Mouse (Mus musculus): ENCODE measurements around the gene Sidt2.

Gene Sidt2

GRCm38 (mm10) chr9:45955107-45955963 is at the start of gene Sidt2:
TSS of gene Sidt2 (minus strand) at chr9:45955258.
- peak; percentile 78 to 82 for DNase-seq (ENCODE audit: low spot score in 2 of 2)

GRCm38 (mm10) chr9:46004529-46004928 is 49.5 kb upstream of the Sidt2 start:
- DNase-seq (ENCODE audit: low spot score in 2 of 2) = no peak

- DNase-seq (ENCODE audit: low spot score in 2 of 2) = peak; percentile 51 to 83
Measured at GRCm38 (mm10) chr9:46003729-46004128, 48.7 kb upstream of the Sidt2 start.

GRCm38 (mm10) chr9:45999009-45999408 is 44.0 kb upstream of the Sidt2 start:
- DNase-seq (ENCODE audit: low spot score in 2 of 2) = no peak

GRCm38 (mm10) chr9:45985229-45985567 is 30.1 kb upstream of the Sidt2 start:
- no peak for DNase-seq (ENCODE audit: low spot score in 2 of 2)

- DNase-seq (ENCODE audit: low spot score in 2 of 2) = peak; percentile 84 to 94
Measured at GRCm38 (mm10) chr9:45984409-45985228, 29.6 kb upstream of the Sidt2 start.

GRCm38 (mm10) chr9:45983676-45984408 is 28.8 kb upstream of the Sidt2 start:
- DNase-seq (ENCODE audit: low spot score in 2 of 2) = peak in 1 of 2 experiments; percentile 11

GRCm38 (mm10) chr9:45981331-45981730 is 26.3 kb upstream of the Sidt2 start:
- DNase-seq (ENCODE audit: low spot score in 2 of 2) = no peak

- DNase-seq (ENCODE audit: low spot score in 2 of 2) = no peak
Measured at GRCm38 (mm10) chr9:45980611-45981010, 25.6 kb upstream of the Sidt2 start.

GRCm38 (mm10) chr9:45979778-45980177 is 24.7 kb upstream of the Sidt2 start:
- no peak for DNase-seq (ENCODE audit: low spot score in 2 of 2)

- peak in 1 of 2 experiments; percentile 36 for DNase-seq (ENCODE audit: low spot score in 2 of 2)
Measured at GRCm38 (mm10) chr9:45976884-45977283, 21.8 kb upstream of the Sidt2 start.

GRCm38 (mm10) chr9:45963577-45963976 is 8.5 kb upstream of the Sidt2 start:
- DNase-seq (ENCODE audit: low spot score in 2 of 2) = no peak

GRCm38 (mm10) chr9:45961855-45962254 is 6.8 kb upstream of the Sidt2 start:
- DNase-seq (ENCODE audit: low spot score in 2 of 2) = no peak

- DNase-seq (ENCODE audit: low spot score in 2 of 2) = no peak
Measured at GRCm38 (mm10) chr9:45959661-45960060, 4.6 kb upstream of the Sidt2 start.

- DNase-seq (ENCODE audit: low spot score in 2 of 2) = no peak
Measured at GRCm38 (mm10) chr9:45958851-45959250, 3.8 kb upstream of the Sidt2 start.

- no peak for DNase-seq (ENCODE audit: low spot score in 2 of 2)
Measured at GRCm38 (mm10) chr9:45958023-45958670, 3.1 kb upstream of the Sidt2 start.

GRCm38 (mm10) chr9:45954294-45955106 is 558 bp downstream of the Sidt2 start:
- peak; percentile 39 to 48 for DNase-seq (ENCODE audit: low spot score in 2 of 2)

GRCm38 (mm10) chr9:45953511-45954293 is 1.4 kb downstream of the Sidt2 start:
- DNase-seq (ENCODE audit: low spot score in 2 of 2) = no peak

GRCm38 (mm10) chr9:45952890-45953289 is 2.2 kb downstream of the Sidt2 start:
- no peak for DNase-seq (ENCODE audit: low spot score in 2 of 2)

- no peak for DNase-seq (ENCODE audit: low spot score in 2 of 2)
Measured at GRCm38 (mm10) chr9:45952057-45952456, 3.0 kb downstream of the Sidt2 start.

Data from thymus, postnatal 10 days (tissue).